Mouse (Mus musculus) cerebellum, adult 11-12 months (tissue): ENCODE results near the gene Man2b1.
"Not testable (repeated sequence)": the region's sequence is repeated elsewhere in the genome, so short reads cannot be mapped to it uniquely, and the experiment has no call there.

Experiments used
- DNase-seq: peaks from one replicate; pipeline ENCODE4 v3.0.0; 2022

Gene Man2b1

GRCm38 (mm10) chr8:85123691-85124090 lies 40.6 kb downstream of the Man2b1 start:
- DNase-seq = no peak

GRCm38 (mm10) chr8:85132335-85132734 lies 49.3 kb downstream of the Man2b1 start:
- no peak for DNase-seq

GRCm38 (mm10) chr8:85135690-85136089 lies 52.6 kb downstream of the Man2b1 start:
- DNase-seq = not testable (repeated sequence)

GRCm38 (mm10) chr8:85142516-85142915 lies 59.4 kb downstream of the Man2b1 start:
- DNase-seq = no peak
